Mouse (Mus musculus) embryonic fibroblast, embryonic 13.5 days (primary cell): ENCODE measurements around the gene Dnah2.

Source experiments
- CTCF ChIP-seq: IDR thresholded peaks from 2 replicates; pipeline ENCODE4 v1.5.1; 2011; ENCODE audit warnings: mild to moderate bottlenecking, control low read depth, low read length, moderate library complexity, borderline replicate concordance; ENCODE audit not compliant: insufficient read depth
- POLR2A ChIP-seq: IDR thresholded peaks from 2 replicates; pipeline ENCODE4 v1.6.1; 2011; ENCODE audit warnings: low read depth, mild to moderate bottlenecking, control low read depth, low read length, moderate library complexity

DNA sequence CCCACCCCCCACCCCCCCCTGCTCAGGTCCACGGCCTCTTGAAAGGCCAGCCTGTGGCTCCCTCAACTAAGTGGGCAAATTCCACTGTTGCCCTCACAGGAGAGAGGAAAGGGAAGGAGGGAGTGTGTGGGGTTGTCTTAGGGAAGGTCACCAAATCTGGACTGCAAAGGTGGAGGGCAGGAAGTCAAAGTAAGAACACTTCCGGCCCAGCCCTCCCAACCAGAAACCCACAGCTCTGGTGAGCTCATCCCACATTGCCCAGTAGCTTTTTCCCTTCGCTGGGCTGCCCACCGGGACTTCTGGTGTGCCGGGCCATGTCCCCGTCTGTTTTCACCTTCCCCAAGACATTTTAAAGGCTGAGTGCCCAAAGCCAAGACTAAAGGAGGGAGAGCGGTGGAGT lies 57.2 kb downstream of the Dnah2 start:
- TF ChIP-seq CTCF (no peak), POLR2A (no peak)
